Mouse (Mus musculus) erythroblast, adult 5-6 weeks (primary cell): ENCODE data around the gene Rap1a. TPM values are rescaled to one million over a fixed set of nuclear protein-coding genes. Genes with fewer than 3 reads are reported as not detected.
A peak's percentile ranks its signal among the peaks of the same experiment; 100 is the strongest.
"Not testable (repeated sequence)": the region's sequence is repeated elsewhere in the genome, so short reads cannot be mapped to it uniquely, and the experiment has no call there.

Source experiments
- ATAC-seq: replicated peaks from 2 replicates; pipeline ENCODE4 v1.8.0; 2016; ENCODE audit warnings: moderate number of reproducible peaks, mild to moderate bottlenecking, moderate TSS enrichment, inconsistent platforms; ENCODE audit not compliant: poor library complexity, low FRiP score, severe bottlenecking
- total RNA-seq, 2 experiments: library from RNA; stranded (forward) in 1 of 2; stranded (reverse) in 1 of 2; fragments of 150-400 nt in 1 of 2; fragments of 200-764, 138-1000 nt in 1 of 2; gene quantifications; 2 replicates each; pipeline versions ENCODE4 v1.2.3 to v1.2.4; 2015 to 2017; ENCODE audit warnings: low replicate concordance in 2 of 2

Gene Rap1a
- total RNA-seq, 2 experiments from 2014 or later, result 77.8 to 99.3 TPM

- no peak for ATAC-seq
Measured at GRCm38 (mm10) chr3:105720514-105720913, 80.6 kb downstream of the Rap1a start.

GRCm38 (mm10) chr3:105719979-105720378 lies 81.2 kb downstream of the Rap1a start:
- ATAC-seq, result no peak

GRCm38 (mm10) chr3:105718746-105719145 lies 82.4 kb downstream of the Rap1a start:
- ATAC-seq, result no peak

- ATAC-seq, result no peak
Measured at GRCm38 (mm10) chr3:105717856-105718555, 83.1 kb downstream of the Rap1a start.

GRCm38 (mm10) chr3:105716353-105717000 lies 84.7 kb downstream of the Rap1a start:
- no peak for ATAC-seq

GRCm38 (mm10) chr3:105714820-105715167 lies 86.3 kb downstream of the Rap1a start:
- no peak for ATAC-seq

- 0 out of 2 replicates have a peak, but pooled peaks have one; percentile 20 for ATAC-seq
Measured at GRCm38 (mm10) chr3:105714091-105714819, 86.9 kb downstream of the Rap1a start.

GRCm38 (mm10) chr3:105712827-105713226 lies 88.3 kb downstream of the Rap1a start:
- no peak for ATAC-seq

GRCm38 (mm10) chr3:105711741-105712140 lies 89.4 kb downstream of the Rap1a start:
- no peak for ATAC-seq

- ATAC-seq, result no peak
Measured at GRCm38 (mm10) chr3:105710246-105710645, 90.9 kb downstream of the Rap1a start.

GRCm38 (mm10) chr3:105707590-105707989 lies 93.5 kb downstream of the Rap1a start:
- ATAC-seq, result no peak

- no peak for ATAC-seq
Measured at GRCm38 (mm10) chr3:105706366-105707020, 94.6 kb downstream of the Rap1a start.

GRCm38 (mm10) chr3:105705561-105705960 lies 95.6 kb downstream of the Rap1a start:
- no peak for ATAC-seq

GRCm38 (mm10) chr3:105705061-105705549 lies 96.0 kb downstream of the Rap1a start:
- ATAC-seq, result peak; percentile 26; the same call in 1 of the 2 replicates

GRCm38 (mm10) chr3:105704031-105705008 lies 96.8 kb downstream of the Rap1a start, which contains the start of gene Inka2:
Inka2 (plus strand) TSS chr3:105704599.
- ATAC-seq, result peak; percentile 84

GRCm38 (mm10) chr3:105703571-105703970 lies 97.6 kb downstream of the Rap1a start:
- no peak for ATAC-seq

GRCm38 (mm10) chr3:105701399-105701798 lies 99.7 kb downstream of the Rap1a start:
- no peak for ATAC-seq

GRCm38 (mm10) chr3:105700786-105701185 lies 100.3 kb downstream of the Rap1a start:
- ATAC-seq, result not testable (repeated sequence)
